Mouse (Mus musculus) heart, adult 11 months (tissue): ENCODE data around the gene Tlr11.

Experiments used
- DNase-seq: peaks from one replicate; pipeline ENCODE4 v3.0.0; 2022

The Tlr11 gene

GRCm38 (mm10) chr14:50357593-50357992, at the start of gene Tlr11:
Gene Tlr11, plus strand, starts transcription at chr14:50357914.
- DNase-seq: no peak

- DNase-seq: no peak
These were observed 31.1 kb upstream of the Tlr11 start, which contains the start of gene Olfr734 for GRCm38 (mm10) chr14:50326661-50327060. Gene Olfr734, minus strand, starts transcription at chr14:50326761.

DNA sequence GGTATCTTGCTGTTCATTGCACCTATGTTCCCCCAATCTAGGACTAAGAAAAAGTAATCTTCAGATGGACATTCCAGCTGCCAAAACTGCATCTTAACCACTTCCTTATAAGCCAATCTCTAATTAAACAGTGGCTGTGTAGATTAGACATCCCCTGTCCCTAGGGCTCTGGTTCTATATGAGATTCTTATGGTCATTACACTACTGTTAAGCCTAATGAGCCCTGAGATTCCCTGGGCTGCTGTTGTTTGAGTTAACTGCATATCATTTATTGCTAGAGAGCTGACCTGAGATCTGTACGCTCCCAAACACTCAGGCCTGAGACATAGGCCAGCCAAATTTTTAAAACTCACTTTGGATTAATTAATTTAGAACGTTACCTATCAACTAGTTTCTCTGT, 8.9 kb upstream of the Tlr11 start, which contains the start of gene Olfr735:
Gene Olfr735, minus strand, starts transcription at position 77 of the 400 bp plus-strand sequence.
- no peak for DNase-seq

DNA sequence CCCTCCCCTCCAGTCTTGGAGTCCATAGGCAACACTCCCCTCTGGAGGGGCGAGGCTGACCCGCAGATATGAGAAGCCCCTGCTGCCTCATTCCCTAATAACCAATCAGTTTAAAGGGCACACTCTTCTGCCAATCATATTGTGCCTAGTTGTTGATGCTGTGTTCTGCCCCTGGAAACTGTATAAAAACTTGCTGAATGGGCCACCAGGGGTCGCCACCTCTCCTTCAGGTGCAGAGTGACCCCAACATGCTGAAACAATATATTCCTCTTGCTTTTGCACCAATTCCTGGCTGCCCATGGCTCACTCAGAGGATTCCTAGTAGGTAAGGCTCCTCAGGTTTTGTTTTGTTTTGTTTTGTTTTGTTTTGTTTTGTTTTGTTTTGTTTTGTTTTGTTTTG, 5.3 kb upstream of the Tlr11 start:
- no peak for DNase-seq

GRCm38 (mm10) chr14:50356725-50357124, 989 bp upstream of the Tlr11 start:
- no peak for DNase-seq

- DNase-seq: no peak
These were observed 2.8 kb downstream of the Tlr11 start for GRCm38 (mm10) chr14:50360480-50360879.

DNA sequence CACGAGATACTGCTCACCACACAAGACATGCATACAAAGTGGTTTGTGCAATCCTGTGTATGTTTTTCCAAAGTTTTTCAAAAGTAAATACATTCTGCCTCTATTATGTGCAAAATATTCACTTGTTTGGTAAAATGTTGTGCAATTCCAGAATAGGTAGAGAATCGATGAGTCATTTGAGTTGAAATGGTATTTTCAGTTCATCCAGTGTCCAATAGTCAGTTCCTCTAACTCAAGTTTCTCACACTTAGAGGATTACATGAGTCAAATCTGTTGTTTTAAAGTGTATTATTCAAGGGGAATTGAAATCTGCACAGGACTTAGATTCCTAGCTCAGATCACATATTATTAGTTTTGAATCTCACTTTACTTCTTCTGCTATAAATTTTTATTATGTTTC, 5.8 kb downstream of the Tlr11 start:
- no peak for DNase-seq

GRCm38 (mm10) chr14:50380863-50381262, 23.1 kb downstream of the Tlr11 start, which contains the start of gene Olfr736:
Gene Olfr736, plus strand, starts transcription at chr14:50381163.
- DNase-seq: no peak

DNA sequence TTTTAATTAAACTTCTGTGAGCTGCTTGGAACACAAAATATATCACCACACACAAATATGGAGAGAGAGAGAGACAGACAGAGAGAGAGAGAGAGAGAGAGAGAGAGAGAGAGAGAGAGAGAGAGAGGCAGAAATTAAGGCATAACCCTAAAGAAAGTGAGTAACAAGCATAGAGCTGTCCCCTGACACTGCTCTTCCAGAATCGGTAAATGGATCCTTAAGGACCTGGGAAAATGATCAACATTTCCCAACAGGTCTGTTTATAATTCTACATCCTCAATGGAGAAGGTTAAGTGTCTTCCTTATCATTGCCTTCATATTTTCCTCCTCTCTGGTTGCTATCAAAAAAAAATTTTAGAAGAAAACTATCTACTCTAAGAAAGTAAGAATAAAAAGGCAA, 49.6 kb downstream of the Tlr11 start, which contains the start of gene Olfr738:
Gene Olfr738, plus strand, starts transcription at position 301 of the 400 bp plus-strand sequence.
- DNase-seq: no peak
